In genomic region chr12:21125675-21126470, GRCm38 (mm10) we compare ENCODE assay signal across 12 mouse cellular contexts.
DNase-seq lines count a peak whose midpoint lies in the region; ATAC-seq and TF ChIP-seq lines count a peak whose summit lies in the region.
"Had no signal": no experiment of that assay in that cellular context is flagged by ENCODE, and none has a peak within 500 bp of the region (broad histone marks: within the 10 kb centered on the region; RNA-seq: fewer than 3 reads in every experiment).

No protein-coding gene starts in this region.

- H3K27me3 ChIP-seq in neural tube, embryonic 13.5 days, result no peaks in the 10 kb centered on the region
- H3K27me3 ChIP-seq: embryonic facial prominence, embryonic 15.5 days had no signal

- 51% methylated on average over 10 of the region's 10 CpGs for WGBS in neural tube, embryonic 13.5 days

- H3K4me1 ChIP-seq in neural tube, embryonic 13.5 days (replicated peaks), result peaks cover 52% of the 10 kb centered on the region

- no peak for DNase-seq in frontal cortex, postnatal 25 days (ENCODE audit: low spot score in 2 of 2)
- DNase-seq in layer of hippocampus, adult 2 months (ENCODE audit: low spot score in 2 of 2), result peak in 1 of 2 experiments; percentile 53
- no peak for DNase-seq in layer of hippocampus, adult 8-10 months (ENCODE audit: low spot score in 2 of 2)
- DNase-seq in cerebellum, adult 9-10 months, result peak; percentile 23
- no peak for DNase-seq in retina, embryonic 14.5 days (ENCODE audit: low spot score)
- DNase-seq in adrenal gland, postnatal 25 days, result no peak
- DNase-seq: thymus, adult 18-20 months had no signal

- H3K4me3 ChIP-seq in layer of hippocampus, adult 2 months, result no peak overlapping the region
- no peak overlapping the region for H3K4me3 ChIP-seq in neural tube, embryonic 13.5 days
- H3K4me3 ChIP-seq: embryonic facial prominence, embryonic 15.5 days had no signal

- ATAC-seq in frontal cortex, adult (ENCODE audit: low TSS enrichment), result peak; percentile 72
- ATAC-seq in neural tube, embryonic 13.5 days (ENCODE audit: low read depth), result peak; percentile 66; the same call in 1 of the 2 replicates

- no peaks in the 10 kb centered on the region for H3K9me3 ChIP-seq in neural tube, embryonic 13.5 days
- H3K9me3 ChIP-seq: embryonic facial prominence, embryonic 15.5 days had no signal

- no peaks in the 10 kb centered on the region for H3K36me3 ChIP-seq in neural tube, embryonic 13.5 days
- H3K36me3 ChIP-seq: embryonic facial prominence, embryonic 15.5 days had no signal

- H3K9ac ChIP-seq in neural tube, embryonic 13.5 days, result peak overlapping the region; percentile 26
- H3K9ac ChIP-seq: embryonic facial prominence, embryonic 15.5 days; liver, embryonic 14.5 days had no signal

- H3K4me2 ChIP-seq in neural tube, embryonic 13.5 days, result no peak overlapping the region; the same call in 1 of the 2 replicates
- H3K4me2 ChIP-seq: embryonic facial prominence, embryonic 15.5 days had no signal

- TF ChIP-seq CTCF in layer of hippocampus, adult 2 months (conservative IDR thresholded peaks at IDR 0.05), result no peak

- peak overlapping the region; percentile 28; the same call in 1 of the 2 replicates for H3K27ac ChIP-seq in layer of hippocampus, adult 2 months
- H3K27ac ChIP-seq in neural tube, embryonic 13.5 days (replicated peaks), result peak overlapping the region; percentile 72
- H3K27ac ChIP-seq: embryonic facial prominence, embryonic 15.5 days; kidney, postnatal 0 days; liver, embryonic 14.5 days had no signal
